Mouse (Mus musculus) neural tube, embryonic 13.5 days (tissue): ENCODE measurements around the gene Trim27. TPM values are rescaled to one million over a fixed set of nuclear protein-coding genes. Genes with fewer than 3 reads are reported as not detected.
A peak's percentile ranks its signal among the peaks of the same experiment; 100 is the strongest.

Experiments used
- ATAC-seq: fragments of 200-750 bp; cut with Nextera tagmentation; 2 replicates; pipeline ENCODE4 v1.8.0; 2017; ENCODE audit warnings: low read depth, mild to moderate bottlenecking, moderate TSS enrichment, moderate library complexity
- H3K27ac ChIP-seq: fragments of 300-500 bp; sonication (generic); replicated peaks from 2 replicates; pipeline ENCODE4 v1.5.1; 2015; ENCODE audit warnings: moderate library complexity, mild to moderate bottlenecking, inconsistent platforms
- H3K27me3 ChIP-seq: fragments of 300-500 bp; sonication (generic); 2 replicates; pipeline ENCODE4 v1.6.1; 2015; ENCODE audit warnings: mild to moderate bottlenecking, inconsistent platforms
- H3K36me3 ChIP-seq: fragments of 300-500 bp; sonication (generic); 2 replicates; pipeline ENCODE4 v1.6.1; 2015; ENCODE audit warnings: mild to moderate bottlenecking, inconsistent platforms
- H3K4me1 ChIP-seq: fragments of 300-500 bp; sonication (generic); replicated peaks from 2 replicates; pipeline ENCODE4 v1.6.1; 2015; ENCODE audit warnings: inconsistent platforms
- H3K4me2 ChIP-seq: fragments of 300-500 bp; sonication (generic); 2 replicates; pipeline ENCODE4 v1.6.1; 2015; ENCODE audit warnings: inconsistent platforms, mild to moderate bottlenecking, moderate library complexity
- H3K4me3 ChIP-seq: fragments of 300-500 bp; sonication (generic); 2 replicates; pipeline ENCODE4 v1.5.1; 2015; ENCODE audit warnings: mild to moderate bottlenecking, inconsistent platforms
- H3K9ac ChIP-seq: fragments of 300-500 bp; sonication (generic); 2 replicates; pipeline ENCODE4 v1.6.1; 2015; ENCODE audit warnings: moderate library complexity, mild to moderate bottlenecking, inconsistent platforms
- H3K9me3 ChIP-seq: fragments of 300-500 bp; sonication (generic); 2 replicates; pipeline ENCODE4 v1.6.1; 2016; ENCODE audit warnings: inconsistent platforms
- WGBS: fragments of 180-500 bp; shearing (Covaris S2); methylation state at CpG from one replicate; pipeline ENCODE4 v1.1.7; 2015; 5-methylcytosine and 5-hydroxymethylcytosine counted together
- polyA plus RNA-seq: library from polyadenylated mRNA; unstranded; fragments of >200 nt; fragmentation: Nextera tagmentation; extraction: Ambion mirVana; gene quantifications from 2 replicates; pipeline ENCODE4 v1.2.1, GENCODE M21; 2015

Trim27 gene
- polyA plus RNA-seq, 1 experiment from 2014 or later, result 88.9 TPM

GRCm38 (mm10) chr13:21198313-21198712 lies 19.1 kb downstream of the Trim27 start:
- Histone ChIP-seq H3K9me3 (no peaks in the 10 kb centered on the region), H3K36me3 (peaks cover 15% of the 10 kb centered on the region), H3K4me3 (no peak overlapping the region), H3K27ac (no peak overlapping the region), H3K27me3 (no peaks in the 10 kb centered on the region), H3K4me2 (no peak overlapping the region), H3K4me1 (peaks cover 7% of the 10 kb centered on the region), H3K9ac (no peak overlapping the region)
- ATAC-seq, result no peak
- WGBS, result 67% methylated on average over 2 of the region's 2 CpGs

- WGBS, result 6% methylated on average over 17 of the region's 17 CpGs
- Histone ChIP-seq H3K27ac (peak overlapping the region; percentile 43), H3K36me3 (peaks cover 9% of the 10 kb centered on the region), H3K9me3 (no peaks in the 10 kb centered on the region), H3K4me3 (peak overlapping the region; percentile 72), H3K27me3 (no peaks in the 10 kb centered on the region), H3K9ac (peak overlapping the region; percentile 64), H3K4me1 (peaks cover 7% of the 10 kb centered on the region), H3K4me2 (peak overlapping the region; percentile 66)
- ATAC-seq, result peak; percentile 64
These were observed 20.1 kb downstream of the Trim27 start for GRCm38 (mm10) chr13:21199046-21200028.

DNA sequence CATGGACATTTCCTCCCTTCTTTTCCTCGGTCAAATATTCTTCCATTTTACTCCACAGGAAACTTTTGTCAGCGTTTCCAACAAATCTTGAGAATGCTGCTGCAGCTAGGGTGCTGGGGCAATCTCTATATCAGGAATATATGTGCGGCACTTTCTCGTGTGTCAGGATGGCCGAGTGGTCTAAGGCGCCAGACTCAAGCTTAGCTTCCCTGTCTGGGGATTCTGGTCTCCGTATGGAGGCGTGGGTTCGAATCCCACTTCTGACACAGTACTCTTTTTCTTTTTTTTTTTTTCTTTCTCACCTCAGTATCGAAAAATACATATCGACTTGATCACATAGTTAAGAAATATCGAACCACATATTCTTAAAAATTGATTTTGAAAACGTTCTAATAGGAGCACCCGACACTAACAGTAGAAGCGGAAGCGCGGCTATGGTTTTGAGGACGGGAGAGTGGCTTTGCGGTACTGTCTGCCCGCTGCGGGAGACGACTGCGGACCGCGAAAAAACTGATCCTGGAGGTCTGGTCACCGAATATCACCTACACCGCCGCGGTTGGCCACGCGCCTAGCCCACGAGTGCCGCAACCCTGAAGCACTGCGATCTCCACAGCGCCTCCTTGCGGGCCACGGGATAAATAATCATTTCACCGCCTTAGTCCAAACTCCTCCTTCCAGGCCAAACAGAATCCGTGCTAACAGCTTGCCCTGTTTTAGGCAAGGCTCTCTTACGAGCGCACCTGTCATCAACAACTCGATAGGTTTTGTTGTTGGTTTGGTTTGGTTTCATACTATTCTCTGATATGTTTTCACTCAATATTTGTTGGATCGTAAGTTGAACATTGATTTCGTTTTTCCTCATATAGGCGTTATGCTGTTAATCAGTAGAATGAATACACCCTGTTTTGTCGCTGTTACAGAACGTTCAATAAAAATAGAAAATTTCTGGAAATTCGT lies 21.1 kb downstream of the Trim27 start:
- peaks cover 7% of the 10 kb centered on the region for H3K4me1 ChIP-seq
- H3K4me2 ChIP-seq, result peak overlapping the region; percentile 66
- H3K27ac ChIP-seq, result peak overlapping the region; percentile 80
- H3K9ac ChIP-seq, result peak overlapping the region; percentile 74
- ATAC-seq, result peak; percentile 98
- H3K27me3 ChIP-seq, result no peaks in the 10 kb centered on the region
- peak overlapping the region; percentile 72 for H3K4me3 ChIP-seq
- 5% methylated on average over 48 of the region's 48 CpGs for WGBS
- no peaks in the 10 kb centered on the region for H3K9me3 ChIP-seq
- H3K36me3 ChIP-seq, result 0 out of 2 replicates have a peak, but pooled peaks cover 2% of the 10 kb centered on the region

DNA sequence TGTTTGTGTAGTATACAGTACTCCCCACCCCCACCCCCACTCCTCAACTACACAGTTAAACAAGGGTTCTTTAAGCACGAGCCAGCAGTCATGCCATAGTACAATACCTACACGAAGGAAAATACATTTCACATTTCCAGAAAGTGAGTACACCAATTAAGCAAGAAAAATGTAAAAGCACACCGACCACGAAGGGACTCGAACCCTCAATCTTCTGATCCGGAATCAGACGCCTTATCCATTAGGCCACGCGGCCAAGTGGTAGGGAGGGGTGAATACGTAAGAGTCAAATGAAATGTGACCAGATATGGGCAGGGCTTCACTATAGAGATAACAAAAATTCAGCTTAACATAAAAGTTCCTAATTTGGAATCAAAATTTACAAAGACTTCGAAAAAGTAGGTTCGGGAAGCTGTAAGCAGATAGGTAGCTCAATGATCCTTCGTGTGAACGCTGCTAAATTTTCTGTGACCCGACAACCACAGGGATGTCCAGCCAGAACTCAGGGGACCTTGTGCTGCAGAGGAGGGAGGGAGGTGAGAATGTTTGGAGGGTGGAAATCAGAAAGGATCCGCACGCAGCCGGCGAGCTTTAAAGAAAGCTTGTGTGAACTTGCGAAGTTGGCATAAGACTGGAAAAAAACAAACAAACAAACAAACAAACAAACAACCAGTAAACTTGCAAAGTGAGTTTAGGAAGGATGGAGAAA lies 36.2 kb downstream of the Trim27 start:
- 2% methylated on average over 20 of the region's 20 CpGs for WGBS
- H3K9ac ChIP-seq, result 0 out of 2 replicates have a peak overlapping the region, but pooled peaks have one; percentile 22
- peak; percentile 79; the same call in 1 of the 2 replicates for ATAC-seq

DNA sequence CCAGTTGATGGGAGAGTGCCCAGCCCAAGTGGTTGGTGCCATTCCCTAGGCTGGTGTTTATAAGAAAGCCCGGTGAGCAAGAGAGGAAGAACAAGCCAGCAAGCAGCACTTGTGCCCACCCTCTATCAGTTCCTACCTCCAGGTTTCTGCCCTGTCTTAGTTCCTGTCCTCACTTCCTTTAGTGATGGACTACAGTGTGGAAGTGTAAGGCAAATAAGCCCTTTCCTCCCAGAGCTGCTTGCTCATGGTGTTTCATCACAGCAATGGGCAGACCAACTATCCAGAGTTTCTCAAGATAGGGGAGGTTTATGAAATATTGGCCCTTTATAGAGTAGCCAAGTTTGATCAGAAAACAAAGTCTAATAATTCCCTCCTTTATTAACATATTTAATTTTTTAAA lies 37.5 kb downstream of the Trim27 start:
- 52% methylated on average over 1 of the region's 1 CpGs for WGBS
- Histone ChIP-seq H3K36me3 (no peaks in the 10 kb centered on the region), H3K4me1 (peaks cover 12% of the 10 kb centered on the region), H3K27ac (no peak overlapping the region), H3K9me3 (no peaks in the 10 kb centered on the region), H3K4me2 (no peak overlapping the region), H3K27me3 (peaks cover 6% of the 10 kb centered on the region; the same call in 1 of the 2 replicates), H3K9ac (no peak overlapping the region), H3K4me3 (no peak overlapping the region)
- ATAC-seq, result no peak

More for the DNA sequence above, 36.2 kb downstream of the Trim27 start:
- H3K4me3 ChIP-seq, result peak overlapping the region; percentile 34
- no peaks in the 10 kb centered on the region for H3K36me3 ChIP-seq
- peak overlapping the region; percentile 55 for H3K4me2 ChIP-seq
- H3K27me3 ChIP-seq, result peaks cover 6% of the 10 kb centered on the region; the same call in 1 of the 2 replicates
- no peak overlapping the region for H3K27ac ChIP-seq
- H3K4me1 ChIP-seq, result peaks cover 6% of the 10 kb centered on the region; the same call in 1 of the 2 replicates
- H3K9me3 ChIP-seq, result peaks cover 5% of the 10 kb centered on the region; the same call in 1 of the 2 replicates

DNA sequence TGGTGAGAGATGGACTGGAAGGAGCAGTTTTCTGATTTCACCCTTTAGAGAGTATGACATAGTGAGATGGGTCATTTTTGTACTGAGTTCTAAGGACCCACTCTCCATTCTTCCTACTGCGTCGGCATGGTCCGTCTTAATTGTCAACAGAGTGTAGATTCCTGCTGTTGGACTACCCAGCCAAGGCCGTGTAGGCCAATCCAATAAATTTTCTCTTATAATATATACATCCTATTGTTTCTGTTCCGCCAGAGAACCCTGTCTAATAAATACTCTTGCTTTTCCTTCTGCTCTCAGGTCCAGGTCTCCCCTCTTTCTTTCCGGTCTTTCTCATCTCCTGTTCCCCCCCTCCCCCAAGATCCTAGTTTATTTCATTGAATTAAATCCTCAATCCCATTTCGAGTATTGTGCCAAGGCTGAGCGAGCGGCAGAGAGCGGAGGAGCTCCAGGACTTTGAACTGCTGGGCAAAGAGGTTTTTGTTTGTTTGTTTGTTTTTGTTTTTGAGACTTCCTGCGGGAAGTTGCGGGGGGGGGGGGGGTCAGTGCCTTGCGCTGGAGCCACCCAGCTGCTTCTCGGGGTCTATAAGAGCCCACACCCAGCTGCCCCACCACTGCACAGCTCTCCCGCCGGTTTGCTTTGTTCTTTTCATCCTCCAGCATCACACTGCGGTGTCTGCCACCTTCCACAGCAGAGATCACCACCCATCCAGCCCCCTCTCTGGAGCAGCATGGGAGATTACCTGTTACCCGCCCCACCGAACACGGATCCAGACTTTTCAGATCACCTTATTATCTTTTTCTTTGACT lies 42.6 kb downstream of the Trim27 start:
- peak overlapping the region; percentile 59 for H3K4me2 ChIP-seq
- peak overlapping the region; percentile 86 for H3K27ac ChIP-seq
- H3K4me3 ChIP-seq, result peak overlapping the region; percentile 56
- 2% methylated on average over 20 of the region's 20 CpGs for WGBS
- H3K4me1 ChIP-seq, result peaks cover 15% of the 10 kb centered on the region
- H3K27me3 ChIP-seq, result peaks cover 6% of the 10 kb centered on the region; the same call in 1 of the 2 replicates
- H3K36me3 ChIP-seq, result no peaks in the 10 kb centered on the region
- no peaks in the 10 kb centered on the region for H3K9me3 ChIP-seq
- H3K9ac ChIP-seq, result peak overlapping the region; percentile 79
- peak; percentile 96 for ATAC-seq

DNA sequence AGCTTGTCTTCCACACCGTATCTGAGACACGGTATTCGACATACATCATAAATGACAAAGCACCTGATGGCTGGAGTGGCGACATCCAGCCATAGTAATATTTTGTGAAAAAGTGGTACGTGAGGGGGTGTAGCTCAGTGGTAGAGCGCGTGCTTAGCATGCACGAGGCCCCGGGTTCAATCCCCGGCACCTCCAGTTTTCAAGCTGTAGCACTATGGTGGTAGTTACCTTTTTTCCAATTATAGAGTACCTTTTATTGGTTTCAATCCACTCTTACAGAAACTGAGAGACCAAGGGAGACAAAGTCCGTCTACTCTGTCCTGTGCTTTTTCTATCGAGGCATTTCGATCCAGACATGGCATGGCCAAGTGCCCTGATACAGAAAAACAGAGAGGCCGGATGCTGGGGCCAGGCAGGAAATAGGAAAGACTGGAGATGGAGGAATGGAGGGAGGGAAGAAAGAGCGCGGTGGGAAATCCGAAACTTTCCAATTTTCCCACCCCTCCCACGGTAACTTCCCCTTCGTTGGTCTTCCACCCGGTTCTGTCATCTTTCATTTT lies 43.3 kb downstream of the Trim27 start:
- peak overlapping the region; percentile 86 for H3K27ac ChIP-seq
- peak overlapping the region; percentile 56 for H3K4me3 ChIP-seq
- ATAC-seq, result peak; percentile 93
- H3K9ac ChIP-seq, result peak overlapping the region; percentile 79
- H3K4me2 ChIP-seq, result peak overlapping the region; percentile 59
- under 1% methylated on average over 20 of the region's 20 CpGs for WGBS
- H3K27me3 ChIP-seq, result peaks cover 6% of the 10 kb centered on the region; the same call in 1 of the 2 replicates
- H3K36me3 ChIP-seq, result no peaks in the 10 kb centered on the region
- no peaks in the 10 kb centered on the region for H3K9me3 ChIP-seq
- H3K4me1 ChIP-seq, result peaks cover 15% of the 10 kb centered on the region

DNA sequence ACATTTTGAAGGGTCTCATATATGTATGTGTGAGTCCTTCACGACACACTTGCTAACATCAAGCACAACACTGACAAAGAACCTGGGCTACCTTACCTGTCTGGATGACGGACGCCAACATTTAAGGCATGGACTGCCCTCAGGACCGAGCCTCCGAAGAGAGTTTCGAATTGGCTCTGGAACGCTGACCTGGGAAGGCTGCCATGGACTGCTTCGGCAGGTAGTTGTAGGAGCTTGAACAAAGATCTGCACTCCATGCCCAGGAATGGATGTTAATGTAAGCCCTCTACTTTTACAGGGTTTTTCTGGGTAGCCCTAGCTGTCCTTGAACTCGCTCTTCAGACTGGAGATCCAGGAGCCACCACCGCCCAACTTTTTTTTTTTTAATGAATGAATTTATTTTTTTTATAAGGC lies 44.0 kb downstream of the Trim27 start:
- peak overlapping the region; percentile 56 for H3K9ac ChIP-seq
- H3K4me2 ChIP-seq, result peak overlapping the region; percentile 59
- 4% methylated on average over 10 of the region's 10 CpGs for whole genome bisulfite sequencing
- no peaks in the 10 kb centered on the region for H3K36me3 ChIP-seq
- H3K27me3 ChIP-seq, result peaks cover 6% of the 10 kb centered on the region; the same call in 1 of the 2 replicates
- H3K9me3 ChIP-seq, result no peaks in the 10 kb centered on the region
- H3K27ac ChIP-seq, result no peak overlapping the region
- H3K4me3 ChIP-seq, result peak overlapping the region; percentile 56
- no peak for ATAC-seq
- peaks cover 15% of the 10 kb centered on the region for H3K4me1 ChIP-seq

GRCm38 (mm10) chr13:21224376-21224775 lies 45.1 kb downstream of the Trim27 start:
- Histone ChIP-seq H3K4me2 (no peak overlapping the region), H3K9ac (no peak overlapping the region), H3K36me3 (no peaks in the 10 kb centered on the region), H3K9me3 (no peaks in the 10 kb centered on the region), H3K4me3 (no peak overlapping the region), H3K4me1 (peaks cover 15% of the 10 kb centered on the region), H3K27ac (no peak overlapping the region), H3K27me3 (peaks cover 4% of the 10 kb centered on the region; the same call in 1 of the 2 replicates)
- WGBS, result 81% methylated on average over 1 of the region's 1 CpGs
- no peak for ATAC-seq

DNA sequence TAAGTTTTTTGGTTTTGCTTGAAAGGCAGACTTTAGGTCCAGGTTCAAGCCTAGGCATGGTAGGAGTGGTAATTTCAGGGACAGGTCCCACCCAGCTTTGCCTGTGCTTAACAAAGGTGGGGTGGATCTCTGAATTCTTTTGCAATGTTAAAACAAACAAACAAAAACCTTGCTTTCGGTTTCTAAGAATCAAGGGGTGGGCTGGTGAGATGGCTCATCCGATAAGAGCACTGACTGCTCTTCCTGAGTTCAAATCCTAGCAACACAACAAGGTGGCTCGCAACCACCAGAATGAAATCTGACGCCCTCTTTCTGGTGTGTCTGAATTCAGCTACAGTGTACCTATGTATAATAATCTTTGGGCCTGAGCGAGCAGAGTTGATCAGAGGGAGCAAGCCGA lies 46.0 kb downstream of the Trim27 start:
- H3K27me3 ChIP-seq, result no peaks in the 10 kb centered on the region
- no peak overlapping the region for H3K27ac ChIP-seq
- no peak overlapping the region for H3K4me2 ChIP-seq
- no peaks in the 10 kb centered on the region for H3K9me3 ChIP-seq
- no peak for ATAC-seq
- H3K4me1 ChIP-seq, result peaks cover 15% of the 10 kb centered on the region
- WGBS, result 71% methylated on average over 6 of the region's 6 CpGs
- no peak overlapping the region for H3K9ac ChIP-seq
- H3K36me3 ChIP-seq, result no peaks in the 10 kb centered on the region
- H3K4me3 ChIP-seq, result no peak overlapping the region
